Mouse (Mus musculus) liver, postnatal 0 days (tissue): ENCODE measurements around the gene Plekhh1.

ENCODE experiments used
- CTCF ChIP-seq: sonication (generic); IDR thresholded peaks from 2 replicates; pipeline ENCODE4 v1.5.1; 2016; ENCODE audit warnings: antibody characterized with exemption, low read depth
- EP300 ChIP-seq: IDR thresholded peaks from 2 replicates; pipeline ENCODE4 v1.6.1; 2016; ENCODE audit warnings: antibody characterized with exemption, low read depth, mild to moderate bottlenecking

GRCm38 (mm10) chr12:78981131-78981530 is 47.8 kb upstream of the Plekhh1 start:
- no peak for TF ChIP-seq EP300
- no peak for TF ChIP-seq CTCF
